Mouse (Mus musculus): ENCODE data around the gene Efnb1. TPM values are rescaled to one million over a fixed set of nuclear protein-coding genes. Genes with fewer than 3 reads are reported as not detected.

The Efnb1 gene
- total RNA-seq, 2 experiments from 2014 or later = 0.95 to 1.1 TPM

DNA sequence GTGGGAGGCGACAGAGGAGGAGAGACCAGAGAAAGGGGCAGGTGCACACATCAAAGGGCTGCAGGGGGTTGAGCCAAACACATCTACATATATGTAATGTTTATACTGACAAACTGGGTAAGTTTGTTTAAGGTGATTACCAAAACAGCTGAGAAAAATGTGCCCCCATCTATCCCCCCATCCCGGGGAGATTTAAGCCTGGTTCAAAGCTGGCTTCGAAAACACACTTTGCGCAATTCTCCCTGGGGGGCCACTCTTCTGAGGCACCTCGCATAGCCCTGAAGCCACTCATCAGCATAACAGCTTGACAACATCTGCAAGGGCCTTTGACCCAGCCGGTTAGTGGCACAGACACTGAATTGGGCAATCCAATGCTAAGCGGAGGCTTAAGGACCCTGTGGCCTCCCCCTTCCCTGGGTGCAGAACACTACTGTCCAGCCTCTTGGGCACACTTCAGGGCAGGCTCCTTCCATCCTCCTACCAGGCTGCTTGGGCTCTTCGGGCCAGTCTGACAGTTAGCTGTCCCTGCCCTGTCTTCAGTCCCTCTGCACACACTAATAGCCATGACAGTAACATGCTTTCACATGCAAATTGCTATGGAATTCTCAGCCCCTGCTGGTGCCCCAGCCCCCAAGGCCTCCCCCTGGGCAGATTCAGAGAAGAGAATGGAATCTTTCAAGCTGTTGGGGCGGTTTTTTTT, 16.8 kb downstream of the Efnb1 start:
- no peak for ATAC-seq (ENCODE audit: poor library complexity, severe bottlenecking)

DNA sequence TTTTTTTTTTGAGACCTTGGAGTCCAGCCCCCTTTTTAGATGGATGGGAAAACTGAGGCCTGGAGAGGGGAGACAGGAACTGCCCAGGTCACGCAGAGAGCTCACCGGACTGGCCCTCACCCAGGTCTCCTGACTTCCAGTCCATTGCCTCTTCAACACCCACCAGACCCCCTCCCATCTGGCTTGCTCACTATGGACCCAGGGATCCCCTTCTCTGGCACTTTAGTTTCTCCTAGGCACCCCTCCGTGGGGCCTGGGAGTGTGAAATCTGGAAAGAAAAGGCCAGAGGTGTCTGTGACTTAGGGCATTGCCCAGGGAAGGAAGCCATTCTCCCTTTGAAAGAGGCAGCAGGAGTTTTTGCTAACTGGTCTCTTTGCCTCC, 17.3 kb downstream of the Efnb1 start:
- no peak for ATAC-seq (ENCODE audit: poor library complexity, severe bottlenecking)

DNA sequence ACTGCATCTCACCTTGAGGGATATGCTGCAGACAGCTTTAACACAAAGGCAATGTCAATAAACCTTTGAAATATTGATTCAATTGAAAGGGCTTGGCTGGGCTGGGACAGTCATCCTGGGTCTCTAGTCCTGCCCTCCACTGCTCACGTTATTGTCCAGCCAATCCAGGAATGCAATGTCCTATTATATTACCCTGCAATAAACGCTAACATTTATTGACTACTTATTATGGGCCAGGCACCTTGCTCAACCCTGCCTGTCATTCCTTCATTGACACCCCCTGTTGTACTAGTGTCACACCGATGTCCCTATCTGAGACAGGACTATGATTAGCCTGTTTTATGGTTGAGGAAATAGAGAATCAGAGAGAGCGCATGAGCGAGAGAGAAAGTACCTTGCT, 18.4 kb downstream of the Efnb1 start:
- ATAC-seq (ENCODE audit: poor library complexity, severe bottlenecking) = no peak

DNA sequence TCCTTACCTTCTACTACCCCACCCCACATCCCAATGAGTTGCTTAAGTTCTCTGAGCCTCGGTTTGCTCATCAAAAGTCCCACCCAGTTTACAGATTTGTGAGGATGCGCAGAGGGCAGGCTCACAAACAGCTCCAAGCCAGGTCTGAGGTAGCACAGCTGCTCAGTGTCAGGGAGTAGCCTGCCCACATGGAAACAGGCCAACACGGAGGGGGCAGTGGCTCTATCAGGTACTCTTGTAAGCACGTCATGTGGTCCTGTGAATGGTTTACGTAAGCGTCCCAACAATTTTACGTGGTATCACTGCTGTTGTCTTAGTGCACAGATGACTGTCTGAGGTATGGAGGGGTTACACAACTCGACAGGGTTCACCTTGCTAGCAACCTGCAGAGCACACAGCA, 23.1 kb downstream of the Efnb1 start:
- ATAC-seq (ENCODE audit: poor library complexity, severe bottlenecking) = no peak

DNA sequence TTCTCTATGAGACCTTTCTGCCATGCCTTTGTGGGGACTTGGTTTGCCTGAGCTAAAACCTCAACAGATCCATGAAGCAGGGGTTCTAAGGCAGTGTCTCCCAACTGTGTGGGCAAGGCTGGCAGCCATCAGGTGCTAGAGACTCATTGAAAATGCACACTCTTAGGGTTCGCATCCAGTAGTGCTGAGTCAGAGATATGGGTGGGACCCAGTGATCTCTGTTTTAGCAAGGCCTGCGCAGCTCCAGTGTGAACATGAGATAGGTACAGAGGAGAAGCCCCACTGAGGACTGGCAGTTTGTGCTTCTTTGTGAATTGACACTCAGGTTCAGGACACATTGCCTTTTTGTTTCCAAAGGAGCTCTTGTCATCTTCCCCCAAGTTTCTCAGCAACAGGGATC, 28.2 kb downstream of the Efnb1 start:
- ATAC-seq (ENCODE audit: poor library complexity, severe bottlenecking) = no peak

DNA sequence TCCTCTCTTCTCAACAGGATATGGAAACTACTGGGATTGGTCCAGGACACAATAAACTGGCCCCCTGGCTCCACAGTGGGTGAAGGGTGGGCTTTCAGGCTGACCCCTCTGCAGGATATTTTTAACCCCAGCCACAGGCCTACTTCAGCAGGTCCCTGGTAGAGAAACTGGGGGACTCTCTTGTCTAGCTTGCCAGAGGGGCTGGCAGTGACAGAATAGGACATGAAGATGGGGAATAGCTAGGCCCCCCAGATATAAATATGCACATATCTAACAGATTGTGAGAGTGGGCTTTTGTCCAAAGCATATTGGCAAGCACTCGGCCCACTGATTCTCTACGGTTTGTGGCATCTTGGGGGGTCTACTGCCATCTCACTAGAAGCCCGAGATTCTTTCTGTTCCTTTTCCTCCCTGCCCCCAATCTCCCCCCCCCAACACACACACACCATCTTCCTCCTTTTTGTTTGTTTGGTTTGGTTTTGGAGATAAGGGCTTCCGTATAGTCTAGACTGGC, 29.0 kb downstream of the Efnb1 start:
- ATAC-seq (ENCODE audit: poor library complexity, severe bottlenecking) = no peak

DNA sequence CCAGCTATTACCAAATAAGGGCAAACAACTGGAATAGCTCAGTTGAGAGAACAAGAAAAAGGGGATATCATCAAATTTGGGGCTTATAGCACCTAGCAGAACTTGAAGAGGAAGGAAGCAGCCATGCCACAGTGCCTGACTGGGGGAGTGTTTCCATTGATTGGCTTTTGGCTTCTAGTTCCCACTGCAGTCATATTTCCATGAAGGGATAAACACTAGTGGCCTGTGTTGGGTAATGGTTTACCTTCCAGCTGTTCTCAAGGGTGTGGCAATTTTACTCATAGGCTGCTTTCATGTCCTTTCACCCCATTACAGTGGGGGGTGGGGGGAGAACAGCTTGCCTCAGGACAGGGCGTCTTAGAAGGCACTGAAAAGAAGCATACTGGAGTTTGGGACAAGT, 31.1 kb downstream of the Efnb1 start:
- ATAC-seq (ENCODE audit: poor library complexity, severe bottlenecking) = no peak

DNA sequence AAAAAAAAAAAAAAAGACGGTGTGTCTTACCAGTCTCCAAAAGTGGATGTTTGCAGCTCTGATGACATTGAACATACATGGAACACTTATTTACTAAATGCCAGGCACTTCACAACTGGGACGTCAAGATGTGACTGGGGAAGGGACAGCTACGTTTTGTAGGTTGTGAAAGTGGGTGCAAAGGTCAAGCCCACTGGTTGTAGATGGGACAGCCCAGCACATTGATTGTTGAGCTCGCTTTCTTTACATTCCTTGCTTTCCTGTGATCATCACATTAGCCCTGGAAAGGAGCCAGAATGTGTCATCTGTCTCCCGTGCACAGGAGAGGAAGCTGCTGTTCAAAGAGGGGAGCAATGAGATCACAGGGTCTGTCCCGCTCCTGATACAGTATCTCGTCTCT, 31.6 kb downstream of the Efnb1 start:
- no peak for ATAC-seq (ENCODE audit: poor library complexity, severe bottlenecking)

DNA sequence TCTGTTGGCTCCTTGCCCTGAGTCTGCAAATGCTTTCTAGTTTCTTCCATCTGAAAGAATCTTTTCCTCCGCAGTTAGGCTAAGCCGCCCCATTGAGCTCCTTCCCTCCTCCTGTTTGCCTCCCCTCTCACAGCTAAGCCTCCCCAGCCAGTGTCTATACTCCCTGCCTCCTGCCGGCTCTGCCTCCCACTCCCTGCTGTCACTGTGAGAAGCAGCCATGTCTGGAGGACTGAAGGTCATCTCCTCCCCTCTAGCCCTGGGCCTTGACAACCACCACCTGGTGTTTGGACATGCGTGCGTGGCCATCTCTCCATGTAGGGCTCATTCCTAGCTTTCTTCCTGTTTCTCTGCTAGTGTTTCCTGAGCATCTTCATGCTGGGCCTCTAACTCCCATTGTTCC, 36.4 kb downstream of the Efnb1 start:
- ATAC-seq (ENCODE audit: poor library complexity, severe bottlenecking) = no peak

DNA sequence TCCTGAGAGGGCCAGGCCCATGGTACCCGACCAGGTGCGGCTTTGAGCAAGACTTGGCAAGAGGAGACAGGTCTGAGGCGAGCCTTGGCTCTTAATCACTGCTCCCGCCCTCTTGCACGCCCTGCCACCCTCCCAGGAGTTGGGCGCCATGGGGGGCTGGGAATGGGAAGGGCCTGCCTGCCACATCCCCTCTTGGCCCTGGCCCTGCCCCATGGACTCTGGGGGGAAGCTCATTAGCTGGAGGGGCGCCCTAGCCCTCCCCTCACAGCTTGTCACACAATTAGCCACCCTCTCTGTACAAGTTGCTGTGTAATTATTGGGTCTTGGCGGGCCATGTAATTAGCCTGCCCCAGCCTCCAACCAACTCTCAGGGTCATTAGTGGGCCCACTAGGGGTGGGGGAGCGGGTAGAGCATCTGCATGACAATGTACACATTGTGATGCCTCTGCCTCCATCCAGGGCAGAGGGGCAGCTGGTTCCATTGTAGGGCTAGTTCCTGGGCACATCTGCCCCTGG, 49.2 kb downstream of the Efnb1 start:
- no peak for ATAC-seq (ENCODE audit: poor library complexity, severe bottlenecking)

DNA sequence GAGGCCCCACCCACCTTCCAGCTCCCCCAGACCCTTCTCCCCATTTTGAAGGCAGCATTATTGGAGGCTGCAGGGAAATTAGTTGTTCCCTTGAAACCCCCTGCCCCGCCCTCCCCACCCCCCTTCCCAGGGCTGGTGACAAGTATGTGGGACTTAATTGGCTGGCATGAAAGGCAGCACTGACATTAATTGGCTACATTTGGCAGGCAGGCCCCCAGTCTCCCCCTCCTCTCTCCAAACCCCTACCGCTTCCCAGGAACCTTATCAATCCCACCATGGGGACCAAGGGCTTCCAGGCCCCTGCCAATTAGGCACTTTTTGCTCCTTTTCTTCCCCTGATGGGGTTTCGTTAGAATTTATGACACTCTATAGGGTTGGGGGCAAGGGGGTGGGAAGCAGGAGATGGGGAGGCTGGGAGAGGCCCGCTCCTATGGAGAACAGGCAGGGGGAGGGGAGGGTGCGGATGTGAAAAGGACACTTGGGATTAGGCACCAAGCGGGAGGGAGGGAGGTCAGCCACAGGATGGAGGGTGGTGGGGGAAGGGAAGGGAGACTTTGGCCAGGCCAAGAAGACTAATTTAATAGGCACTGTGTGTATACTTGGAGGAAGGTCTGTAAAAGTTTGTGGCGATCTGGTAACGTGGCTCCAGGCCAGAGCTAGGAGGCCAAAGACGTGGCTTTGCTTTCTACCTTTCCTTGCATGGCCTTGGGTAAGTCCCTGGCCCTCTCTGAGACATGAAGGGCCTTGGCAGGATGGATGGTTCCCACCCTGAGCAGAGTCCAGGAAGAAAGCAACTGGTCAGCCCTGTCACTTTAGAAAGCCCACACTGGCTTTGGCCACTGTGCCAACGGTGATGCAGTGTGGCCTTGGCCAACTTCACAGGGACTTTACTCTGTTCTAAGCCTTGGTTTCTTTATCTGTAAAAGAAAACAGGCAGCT, 50.8 kb downstream of the Efnb1 start:
- no peak for ATAC-seq (ENCODE audit: poor library complexity, severe bottlenecking)

DNA sequence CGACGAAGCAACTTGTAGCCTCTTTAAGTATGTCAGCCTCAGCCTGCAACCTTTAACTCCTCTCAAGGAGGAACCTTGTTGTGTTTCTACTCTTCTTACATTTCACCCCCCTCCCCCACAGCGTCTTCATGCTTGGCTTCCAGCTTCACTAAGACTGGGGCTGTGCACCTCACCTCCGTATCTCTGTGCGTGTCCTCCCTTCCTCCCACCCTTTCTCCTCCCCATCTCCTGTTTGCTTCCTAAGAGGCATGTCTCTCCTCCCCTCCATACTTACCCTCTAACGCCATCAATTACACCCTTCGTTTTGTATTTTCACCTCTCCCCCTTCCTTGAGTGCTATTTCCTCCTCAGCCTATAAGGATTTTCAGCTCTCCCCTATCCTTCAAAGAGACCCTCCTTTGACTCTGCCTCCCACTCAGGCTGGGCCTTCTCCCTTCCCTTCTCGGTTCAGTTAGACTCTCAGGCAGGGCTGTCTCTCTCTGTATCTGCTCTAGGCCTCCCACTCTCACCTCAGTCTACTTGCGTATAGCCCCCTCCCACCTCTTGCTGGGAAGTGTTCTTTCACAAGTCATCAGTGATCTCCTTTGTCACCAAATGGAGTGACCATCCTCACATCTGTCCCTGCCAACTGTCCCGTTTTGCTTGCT, 55.6 kb downstream of the Efnb1 start:
- ATAC-seq (ENCODE audit: poor library complexity, severe bottlenecking) = no peak

DNA sequence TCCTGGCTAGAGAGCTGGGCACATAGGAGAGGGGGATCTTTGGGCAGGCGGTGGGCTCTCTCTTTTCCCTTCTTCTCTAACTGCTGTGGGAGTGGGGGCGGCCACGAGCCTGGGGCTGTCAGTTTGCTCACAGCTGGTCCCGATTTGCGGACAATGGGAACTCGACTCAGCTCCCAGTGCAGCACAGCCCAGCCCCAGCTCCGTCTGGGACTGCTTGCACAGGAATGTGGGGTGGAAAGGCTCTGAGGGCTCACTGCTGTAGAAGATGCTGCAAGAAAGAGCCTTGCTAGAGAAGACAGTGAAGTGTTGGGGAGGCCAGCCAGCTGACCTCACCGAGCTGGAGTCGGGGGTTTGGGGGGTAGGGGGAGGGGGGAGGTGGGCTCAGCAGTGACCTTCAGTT, 61.0 kb downstream of the Efnb1 start:
- ATAC-seq (ENCODE audit: poor library complexity, severe bottlenecking) = no peak

DNA sequence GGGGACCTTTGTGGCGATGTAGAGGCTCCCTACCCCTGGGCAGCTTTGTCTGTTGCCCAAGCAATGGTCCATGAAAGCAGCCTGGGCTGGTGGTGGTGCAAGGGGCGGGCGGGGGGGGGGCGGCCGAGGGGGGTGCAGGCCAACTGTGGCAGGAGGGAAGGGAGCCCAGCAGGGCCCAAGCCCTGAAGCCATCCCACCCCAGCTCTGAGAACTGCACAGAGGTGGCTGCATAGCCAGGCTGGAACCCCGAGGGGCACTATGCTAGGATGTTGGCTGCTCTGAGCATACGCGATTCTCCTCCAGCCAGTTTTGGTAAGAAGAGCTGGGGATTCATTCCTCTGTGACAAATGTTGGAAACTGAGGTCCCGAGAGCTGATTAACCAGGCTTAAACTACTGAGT, 62.6 kb downstream of the Efnb1 start:
- ATAC-seq (ENCODE audit: poor library complexity, severe bottlenecking) = no peak

Other genes starting within 250 kb of the Efnb1 start
- 2.3 and 3.9 TPM in 2 replicates for gene Ophn1, start 245.1 kb upstream of the Efnb1 start, total RNA-seq (2015)
- 2.6 and 4.8 TPM in 2 replicates for gene Ophn1, start 245.1 kb upstream of the Efnb1 start, total RNA-seq (2017)
- 15.9 and 17.1 TPM in 2 replicates for gene Yipf6, start 199.8 kb upstream of the Efnb1 start, total RNA-seq (2015)
- 19.0 and 22.8 TPM in 2 replicates for gene Yipf6, start 199.8 kb upstream of the Efnb1 start, total RNA-seq (2017)
- gene Stard8, start 132.9 kb upstream of the Efnb1 start, total RNA-seq (2015) = 11.5 and 12.4 TPM in 2 replicates
- 24.3 and 25.8 TPM in 2 replicates for gene Stard8, start 132.9 kb upstream of the Efnb1 start, total RNA-seq (2017)